Mouse (Mus musculus): ENCODE measurements at regions not wholly inside any gene's neighbourhood (a gene's known extent, or its start where the extent isn't known, plus 50 kb on each side); places are given as distances from the start of the nearest gene placed in this dataset.

GRCm38 (mm10) chr16:31508981-31509380, 86.9 kb downstream of the Bdh1 start:
- TF ChIP-seq CTCF (IDR thresholded peaks at IDR 0.05), result peak; percentile 47
- TF ChIP-seq POLR2A (IDR thresholded peaks at IDR 0.05; ENCODE audit: insufficient read depth, low read depth, low read length), result no peak

Data from heart, adult 2 months (tissue).